Mouse (Mus musculus): ENCODE data around the gene Cux2. TPM values are rescaled to one million over a fixed set of nuclear protein-coding genes. Genes with fewer than 3 reads are reported as not detected.

Gene Cux2
- polyA plus RNA-seq, 1 experiment from 2014 or later = 2.3 TPM

GRCm38 (mm10) chr5:122068563-122068962, 18.7 kb upstream of the Cux2 start:
- Histone ChIP-seq H3K4me1 (replicated peaks; ENCODE audit: control insufficient read depth, insufficient read depth, low read length) (no peaks in the 10 kb centered on the region), H3K9me3 (ENCODE audit: control insufficient read depth, low read length) (no peaks in the 10 kb centered on the region), H3K36me3 (ENCODE audit: control insufficient read depth, insufficient read depth, low read length) (no peaks in the 10 kb centered on the region), H3K27me3 (ENCODE audit: control insufficient read depth, insufficient read depth, low read depth, low read length) (no peaks in the 10 kb centered on the region), H3K27ac (ENCODE audit: low read length) (no peak overlapping the region), H3K4me2 (ENCODE audit: low read depth, low read length) (no peak overlapping the region), H3K9ac (ENCODE audit: low read length) (no peak overlapping the region), H3K4me3 (ENCODE audit: low read length) (no peak overlapping the region)
- whole genome bisulfite sequencing = 70% methylated on average over 13 of the region's 13 CpGs
- ATAC-seq (ENCODE audit: low read depth) = no peak

- H3K27ac ChIP-seq (ENCODE audit: low read length) = no peak overlapping the region
- H3K4me1 ChIP-seq (replicated peaks; ENCODE audit: control insufficient read depth, insufficient read depth, low read length) = peaks cover 4% of the 10 kb centered on the region; the same call in 1 of the 2 replicates
- no peaks in the 10 kb centered on the region for H3K9me3 ChIP-seq (ENCODE audit: control insufficient read depth, low read length)
- H3K4me3 ChIP-seq (ENCODE audit: low read length) = no peak overlapping the region
- H3K9ac ChIP-seq (ENCODE audit: low read length) = no peak overlapping the region
- no peaks in the 10 kb centered on the region for H3K36me3 ChIP-seq (ENCODE audit: control insufficient read depth, insufficient read depth, low read length)
- H3K27me3 ChIP-seq (ENCODE audit: control insufficient read depth, insufficient read depth, low read depth, low read length) = no peaks in the 10 kb centered on the region
- no peak for ATAC-seq (ENCODE audit: low read depth)
- H3K4me2 ChIP-seq (ENCODE audit: low read depth, low read length) = no peak overlapping the region
- WGBS = 67% methylated on average over 25 of the region's 25 CpGs
These were observed 13.5 kb upstream of the Cux2 start for GRCm38 (mm10) chr5:122063204-122063933.

- Histone ChIP-seq H3K9me3 (ENCODE audit: control insufficient read depth, low read length) (peaks cover 3% of the 10 kb centered on the region), H3K27me3 (ENCODE audit: control insufficient read depth, insufficient read depth, low read depth, low read length) (no peaks in the 10 kb centered on the region), H3K36me3 (ENCODE audit: control insufficient read depth, insufficient read depth, low read length) (no peaks in the 10 kb centered on the region), H3K27ac (ENCODE audit: low read length) (no peak overlapping the region), H3K4me3 (ENCODE audit: low read length) (no peak overlapping the region), H3K4me2 (ENCODE audit: low read depth, low read length) (no peak overlapping the region), H3K9ac (ENCODE audit: low read length) (no peak overlapping the region), H3K4me1 (replicated peaks; ENCODE audit: control insufficient read depth, insufficient read depth, low read length) (peaks cover 4% of the 10 kb centered on the region; the same call in 1 of the 2 replicates)
- 13% methylated on average over 12 of the region's 12 CpGs for WGBS
- peak; percentile 18; the same call in 1 of the 2 replicates for ATAC-seq (ENCODE audit: low read depth)
These were observed 12.6 kb upstream of the Cux2 start for GRCm38 (mm10) chr5:122062479-122062878.

GRCm38 (mm10) chr5:122060767-122061333, 10.9 kb upstream of the Cux2 start:
- 0 out of 2 replicates have a peak overlapping the region, but pooled peaks have one; percentile 4 for H3K4me3 ChIP-seq (ENCODE audit: low read length)
- no peaks in the 10 kb centered on the region for H3K36me3 ChIP-seq (ENCODE audit: control insufficient read depth, insufficient read depth, low read length)
- H3K27me3 ChIP-seq (ENCODE audit: control insufficient read depth, insufficient read depth, low read depth, low read length) = no peaks in the 10 kb centered on the region
- no peak overlapping the region for H3K9ac ChIP-seq (ENCODE audit: low read length)
- peaks cover 5% of the 10 kb centered on the region for H3K9me3 ChIP-seq (ENCODE audit: control insufficient read depth, low read length)
- ATAC-seq (ENCODE audit: low read depth) = peak; percentile 47
- no peak overlapping the region for H3K27ac ChIP-seq (ENCODE audit: low read length)
- peaks cover 4% of the 10 kb centered on the region; the same call in 1 of the 2 replicates for H3K4me1 ChIP-seq (replicated peaks; ENCODE audit: control insufficient read depth, insufficient read depth, low read length)
- no peak overlapping the region for H3K4me2 ChIP-seq (ENCODE audit: low read depth, low read length)
- 26% methylated on average over 10 of the region's 12 CpGs for WGBS

GRCm38 (mm10) chr5:122059060-122060017, 9.4 kb upstream of the Cux2 start:
- WGBS = 23% methylated on average over 39 of the region's 39 CpGs
- peak overlapping the region; percentile 12 for H3K9ac ChIP-seq (ENCODE audit: low read length)
- H3K36me3 ChIP-seq (ENCODE audit: control insufficient read depth, insufficient read depth, low read length) = no peaks in the 10 kb centered on the region
- H3K27ac ChIP-seq (ENCODE audit: low read length) = no peak overlapping the region
- H3K4me1 ChIP-seq (replicated peaks; ENCODE audit: control insufficient read depth, insufficient read depth, low read length) = peaks cover 4% of the 10 kb centered on the region; the same call in 1 of the 2 replicates
- H3K27me3 ChIP-seq (ENCODE audit: control insufficient read depth, insufficient read depth, low read depth, low read length) = peaks cover under 1% of the 10 kb centered on the region
- H3K4me3 ChIP-seq (ENCODE audit: low read length) = peak overlapping the region; percentile 30
- peak; percentile 29; the same call in 1 of the 2 replicates for ATAC-seq (ENCODE audit: low read depth)
- H3K9me3 ChIP-seq (ENCODE audit: control insufficient read depth, low read length) = peaks cover 5% of the 10 kb centered on the region
- peak overlapping the region; percentile 60 for H3K4me2 ChIP-seq (ENCODE audit: low read depth, low read length)

- 67% methylated on average over 6 of the region's 6 CpGs for WGBS
- H3K4me2 ChIP-seq (ENCODE audit: low read depth, low read length) = no peak overlapping the region
These were observed 7.7 kb upstream of the Cux2 start for GRCm38 (mm10) chr5:122057622-122058021.

GRCm38 (mm10) chr5:122056557-122056956, 6.7 kb upstream of the Cux2 start:
- no peak overlapping the region for H3K9ac ChIP-seq (ENCODE audit: low read length)
- 50% methylated on average over 8 of the region's 8 CpGs for WGBS
- H3K27ac ChIP-seq (ENCODE audit: low read length) = no peak overlapping the region
- no peak overlapping the region for H3K4me2 ChIP-seq (ENCODE audit: low read depth, low read length)
- peaks cover 4% of the 10 kb centered on the region; the same call in 1 of the 2 replicates for H3K4me1 ChIP-seq (replicated peaks; ENCODE audit: control insufficient read depth, insufficient read depth, low read length)
- H3K36me3 ChIP-seq (ENCODE audit: control insufficient read depth, insufficient read depth, low read length) = no peaks in the 10 kb centered on the region
- H3K9me3 ChIP-seq (ENCODE audit: control insufficient read depth, low read length) = peaks cover 5% of the 10 kb centered on the region
- H3K27me3 ChIP-seq (ENCODE audit: control insufficient read depth, insufficient read depth, low read depth, low read length) = peaks cover 23% of the 10 kb centered on the region
- ATAC-seq (ENCODE audit: low read depth) = no peak
- no peak overlapping the region for H3K4me3 ChIP-seq (ENCODE audit: low read length)

More at GRCm38 (mm10) chr5:122057622-122058021, 7.7 kb upstream of the Cux2 start:
- ATAC-seq (ENCODE audit: low read depth) = no peak
- Histone ChIP-seq H3K9me3 (ENCODE audit: control insufficient read depth, low read length) (peaks cover 5% of the 10 kb centered on the region), H3K4me3 (ENCODE audit: low read length) (no peak overlapping the region), H3K4me1 (replicated peaks; ENCODE audit: control insufficient read depth, insufficient read depth, low read length) (peaks cover 4% of the 10 kb centered on the region; the same call in 1 of the 2 replicates), H3K27me3 (ENCODE audit: control insufficient read depth, insufficient read depth, low read depth, low read length) (peaks cover 17% of the 10 kb centered on the region), H3K9ac (ENCODE audit: low read length) (no peak overlapping the region), H3K36me3 (ENCODE audit: control insufficient read depth, insufficient read depth, low read length) (no peaks in the 10 kb centered on the region), H3K27ac (ENCODE audit: low read length) (no peak overlapping the region)

- ATAC-seq (ENCODE audit: low read depth) = no peak
- Histone ChIP-seq H3K9ac (ENCODE audit: low read length) (no peak overlapping the region), H3K4me2 (ENCODE audit: low read depth, low read length) (peak overlapping the region; percentile 35; the same call in 1 of the 2 replicates), H3K27ac (ENCODE audit: low read length) (no peak overlapping the region), H3K36me3 (ENCODE audit: control insufficient read depth, insufficient read depth, low read length) (no peaks in the 10 kb centered on the region), H3K9me3 (ENCODE audit: control insufficient read depth, low read length) (peaks cover 5% of the 10 kb centered on the region), H3K4me3 (ENCODE audit: low read length) (no peak overlapping the region; the same call in 1 of the 2 replicates), H3K4me1 (replicated peaks; ENCODE audit: control insufficient read depth, insufficient read depth, low read length) (peaks cover 5% of the 10 kb centered on the region), H3K27me3 (ENCODE audit: control insufficient read depth, insufficient read depth, low read depth, low read length) (peaks cover 30% of the 10 kb centered on the region)
- WGBS = 27% methylated on average over 13 of the region's 13 CpGs
These were observed 4.4 kb upstream of the Cux2 start for GRCm38 (mm10) chr5:122054130-122054843.
